Mouse (Mus musculus) large intestine, adult 2 months (tissue): ENCODE measurements around the gene Gpank1. TPM values are rescaled to one million over a fixed set of nuclear protein-coding genes. Genes with fewer than 3 reads are reported as not detected.
A peak's percentile ranks its signal among the peaks of the same experiment; 100 is the strongest.

Experiments used
- DNase-seq: peaks from one replicate; pipeline ENCODE4 v3.0.0-alpha.2; 2012; ENCODE audit warnings: low read depth, low spot score
- WGBS: fragments of 180-500 bp; shearing (Covaris S2); methylation state at CpG from one replicate; pipeline ENCODE4 v1.1.7; 2018; 5-methylcytosine and 5-hydroxymethylcytosine counted together
- polyA plus RNA-seq: library from polyadenylated mRNA; depleted of rRNA; stranded (reverse); fragments of >200 nt; gene quantifications from 2 replicates; pipeline ENCODE4 v1.2.3, GENCODE M21; 2012; rRNA removed

Gene Gpank1
- 18.4 and 19.4 TPM in 2 replicates for polyA plus RNA-seq

DNA sequence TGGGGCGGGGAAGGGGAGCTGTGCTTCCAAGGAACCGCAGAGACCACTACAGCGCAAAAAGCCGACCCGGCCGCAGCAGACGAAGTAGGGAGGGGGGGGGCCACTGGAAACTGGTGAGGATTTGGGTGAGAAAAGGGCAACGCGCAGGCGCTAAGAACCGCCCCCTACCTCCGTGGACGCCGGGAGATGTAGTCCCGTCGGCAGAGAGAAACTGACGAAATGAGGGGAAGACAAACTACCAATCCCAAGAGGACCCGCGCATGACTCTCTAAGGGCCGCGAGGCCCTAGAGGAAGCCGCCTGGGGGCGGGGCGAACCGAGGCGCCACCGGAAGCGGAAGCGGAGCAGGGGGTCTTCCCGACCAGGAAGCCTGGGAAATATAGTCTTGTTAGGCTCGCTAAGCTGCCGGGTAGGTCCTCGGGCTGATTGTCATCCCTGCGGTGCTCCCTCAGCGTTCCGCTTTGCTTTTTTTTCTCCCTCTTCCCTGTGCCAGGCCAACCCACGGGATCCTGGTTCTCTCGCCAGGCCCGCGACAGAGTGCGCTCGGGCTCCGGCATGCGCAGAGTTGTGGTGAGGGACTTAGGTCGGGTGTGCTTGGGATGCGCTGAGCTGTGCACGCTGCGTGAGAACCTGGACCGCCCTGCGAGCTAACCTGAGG lies at the start of gene Gpank1:
Gene Gpank1 (plus strand): TSS at position 313 of the 657 bp plus-strand sequence.
- under 1% methylated on average over 50 of the region's 50 CpGs for WGBS
- DNase-seq: peak; percentile 87

DNA sequence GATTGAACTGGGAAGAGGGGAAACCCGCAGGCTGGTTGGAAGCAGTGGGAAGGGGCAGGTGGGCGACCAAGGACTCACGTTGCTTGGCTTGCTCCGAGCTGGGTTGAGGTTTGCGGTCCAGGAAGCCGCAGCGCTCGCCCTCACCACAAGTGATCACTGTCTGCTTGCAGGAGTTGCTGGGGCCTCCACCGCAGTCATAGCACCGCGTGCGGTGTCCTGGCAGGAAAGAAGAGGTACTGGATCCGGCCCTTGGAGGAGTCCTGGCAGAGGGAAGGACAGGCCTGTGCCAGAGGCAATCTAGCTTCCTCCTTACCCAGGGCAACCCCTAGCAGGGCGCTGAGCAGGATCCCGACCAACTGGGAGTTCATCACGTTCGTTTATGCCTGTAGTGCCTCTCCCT lies 47.2 kb upstream of the Gpank1 start:
- DNase-seq: no peak
- WGBS: 43% methylated on average over 17 of the region's 17 CpGs

DNA sequence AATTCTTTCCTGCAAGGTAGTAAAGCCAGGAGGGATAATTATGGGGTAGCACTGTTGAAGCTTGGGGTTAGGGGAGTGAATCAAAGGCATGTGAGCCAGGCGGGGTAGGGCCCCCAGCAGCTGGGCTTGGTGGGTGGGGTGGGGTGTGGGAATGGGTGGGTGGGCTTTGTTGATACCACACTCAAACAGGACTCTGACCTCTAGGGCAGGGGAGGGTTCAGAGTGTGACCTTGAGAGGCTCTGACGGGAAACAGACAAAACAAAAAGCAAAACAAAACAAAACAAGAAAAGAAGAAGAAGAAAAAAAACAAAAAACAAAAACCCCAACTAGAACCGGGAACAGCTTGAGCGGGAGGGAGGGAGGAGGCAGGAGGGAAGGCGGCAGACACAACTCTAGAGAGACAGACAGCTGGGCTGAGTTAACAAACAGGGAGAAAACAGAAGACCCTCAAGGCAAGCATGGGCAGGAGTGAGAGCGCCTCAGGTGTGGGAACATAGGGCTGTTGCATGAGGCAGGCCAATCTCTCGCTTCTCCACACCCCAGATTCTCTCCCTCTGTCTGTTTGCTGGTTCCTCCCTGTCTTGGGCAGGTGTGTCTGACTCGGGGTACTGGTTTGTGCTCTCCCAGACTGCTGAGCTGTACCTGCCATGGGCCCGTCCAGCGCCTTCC lies 44.6 kb upstream of the Gpank1 start, which contains the start of gene Ly6g6e:
Gene Ly6g6e (plus strand): TSS at position 396 of the 670 bp plus-strand sequence.
- WGBS: 23% methylated on average over 10 of the region's 10 CpGs
- no peak for DNase-seq

DNA sequence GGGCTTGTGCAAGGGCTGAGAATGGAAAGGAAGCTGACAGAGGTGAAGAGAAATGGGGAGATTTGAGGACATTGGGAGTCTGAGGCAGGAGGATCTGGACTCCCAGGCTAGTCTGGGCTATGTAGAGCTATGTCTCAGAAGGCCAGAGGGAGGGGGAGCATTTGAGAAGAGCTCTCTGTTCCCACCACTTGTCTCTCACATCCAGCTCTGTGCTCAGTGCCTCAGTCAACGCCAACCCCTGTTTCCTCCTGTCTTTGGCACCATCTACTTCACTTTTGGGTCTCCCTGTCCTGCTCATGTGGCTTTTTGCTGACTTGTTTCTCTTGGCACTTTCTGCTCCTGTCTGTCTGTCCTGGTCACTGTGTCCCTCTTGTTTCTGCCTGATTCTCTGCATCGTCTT lies 44.0 kb upstream of the Gpank1 start:
- DNase-seq: no peak
- 9% methylated on average over 2 of the region's 2 CpGs for WGBS

DNA sequence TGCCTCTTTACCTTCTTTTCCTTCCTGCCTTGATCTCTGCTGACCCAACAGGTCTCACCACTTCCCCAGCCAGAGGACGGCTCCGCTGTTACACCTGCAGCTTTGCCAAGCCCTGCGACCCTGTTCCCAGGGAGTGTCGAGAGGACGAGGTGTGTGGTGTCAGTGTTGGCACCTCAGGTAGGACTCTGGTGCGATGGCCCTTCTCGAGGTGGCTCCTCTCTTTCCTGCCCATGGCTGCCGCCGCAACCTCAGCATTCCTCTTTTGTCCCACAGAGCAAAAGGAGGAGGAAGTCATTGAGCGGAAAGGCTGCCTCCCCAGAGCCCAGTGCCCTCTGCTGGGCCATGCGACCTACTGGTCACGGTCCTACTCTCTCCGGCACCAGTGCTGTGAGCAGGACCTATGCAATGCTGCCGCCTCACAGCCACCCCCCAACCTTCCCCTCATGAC lies 43.4 kb upstream of the Gpank1 start, which contains the start of gene Ly6g6d:
Gene Ly6g6d (minus strand): TSS at position 280 of the 448 bp plus-strand sequence.
- WGBS: 3% methylated on average over 14 of the region's 14 CpGs
- no peak for DNase-seq

DNA sequence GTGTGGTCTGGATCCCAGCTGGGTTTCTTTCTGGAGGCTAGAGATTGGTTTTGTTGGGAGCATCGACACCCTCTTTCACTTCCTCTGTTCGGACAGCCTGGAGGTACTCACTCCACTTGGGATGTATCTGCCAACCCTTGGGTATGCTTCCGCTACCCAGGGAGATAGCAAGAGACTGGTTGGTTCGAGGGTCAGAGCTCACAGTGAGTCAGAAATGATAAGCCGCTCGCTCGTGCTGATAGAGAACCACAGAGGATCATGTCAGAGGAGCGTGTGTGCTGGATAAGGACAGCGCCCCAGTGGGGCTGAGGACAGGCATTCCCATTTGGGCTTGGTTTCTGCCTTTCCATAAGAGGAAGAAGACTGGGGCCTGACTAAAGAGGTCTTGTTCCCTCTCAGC lies 41.5 kb upstream of the Gpank1 start:
- DNase-seq: no peak
- WGBS: 18% methylated on average over 9 of the region's 9 CpGs

DNA sequence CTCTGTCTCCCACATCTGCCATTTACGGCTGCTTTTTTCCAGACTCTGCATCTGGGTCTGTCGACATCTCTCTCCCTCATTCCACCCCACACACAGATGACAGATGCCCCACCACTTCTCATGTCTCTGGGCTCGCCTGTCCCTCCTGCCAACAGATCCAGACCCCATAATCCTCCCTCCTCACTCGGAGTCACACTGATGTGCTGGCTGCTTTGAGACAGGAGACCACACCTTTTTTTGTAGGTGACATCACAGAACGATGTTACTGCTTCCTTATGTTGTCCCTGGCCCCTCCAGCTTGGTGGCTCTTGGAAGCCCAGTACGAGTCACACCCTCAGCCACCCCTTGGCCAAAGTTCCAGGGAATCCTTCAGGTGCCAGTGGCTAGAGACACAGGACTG lies 41.0 kb upstream of the Gpank1 start:
- no peak for DNase-seq
- 20% methylated on average over 6 of the region's 6 CpGs for WGBS

DNA sequence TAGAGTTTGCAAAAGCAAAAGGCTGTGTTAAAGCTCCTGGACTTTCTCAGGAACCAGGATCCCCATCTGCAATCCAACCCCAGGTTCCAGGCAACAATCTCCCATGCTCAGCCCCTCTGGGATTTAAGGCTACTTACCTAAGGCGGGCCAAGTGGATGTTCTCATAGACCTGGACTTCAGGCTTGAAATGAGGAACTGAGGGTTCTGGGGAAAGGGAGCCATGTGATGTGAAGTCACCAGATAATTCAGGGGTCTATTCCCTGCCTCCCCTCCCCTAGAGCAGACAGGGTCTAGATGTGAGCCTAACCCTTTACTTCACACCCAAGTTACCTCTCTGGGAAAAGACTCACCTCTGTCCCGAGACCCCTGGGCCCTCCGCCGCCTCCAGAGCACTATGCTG lies 40.5 kb upstream of the Gpank1 start:
- DNase-seq: no peak

DNA sequence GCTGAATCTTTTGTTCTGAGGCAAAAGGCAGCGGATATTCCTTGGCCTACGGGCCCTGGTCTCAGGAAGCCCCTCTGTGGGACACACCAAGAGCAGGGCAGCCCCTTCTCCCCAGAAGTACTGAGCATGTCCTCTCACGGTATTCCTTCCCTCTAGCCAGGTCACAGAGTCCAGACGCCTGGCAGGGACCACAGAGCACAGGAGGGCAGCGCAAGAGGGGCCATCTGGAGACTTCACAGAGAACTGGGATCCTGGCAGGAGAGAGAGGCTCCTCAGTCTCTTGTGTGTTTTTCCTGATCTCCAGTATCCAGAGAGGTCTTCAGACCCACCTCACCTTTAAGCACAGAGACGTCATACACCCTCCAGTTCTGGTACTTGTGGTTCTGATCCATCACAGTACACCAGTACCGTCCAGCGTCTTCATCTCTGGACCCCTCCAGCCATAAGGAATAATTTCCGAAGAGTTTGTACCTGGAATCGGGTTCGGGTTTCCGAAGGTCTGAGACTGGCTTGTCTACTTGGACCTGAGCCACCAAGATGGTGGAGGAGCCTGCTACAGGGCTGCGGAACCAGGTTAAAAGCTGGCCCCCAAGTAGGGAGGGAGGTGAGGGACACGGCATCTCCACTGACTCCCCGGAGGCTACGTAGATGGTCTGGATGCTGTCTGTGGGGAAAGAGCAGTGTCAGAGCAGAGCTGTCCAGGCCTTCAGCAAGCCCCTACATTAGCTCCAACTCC lies 38.2 kb upstream of the Gpank1 start:
- DNase-seq: no peak
- WGBS: 92% methylated on average over 16 of the region's 16 CpGs

More for the DNA sequence above, 40.5 kb upstream of the Gpank1 start:
- WGBS: 90% methylated on average over 4 of the region's 4 CpGs

DNA sequence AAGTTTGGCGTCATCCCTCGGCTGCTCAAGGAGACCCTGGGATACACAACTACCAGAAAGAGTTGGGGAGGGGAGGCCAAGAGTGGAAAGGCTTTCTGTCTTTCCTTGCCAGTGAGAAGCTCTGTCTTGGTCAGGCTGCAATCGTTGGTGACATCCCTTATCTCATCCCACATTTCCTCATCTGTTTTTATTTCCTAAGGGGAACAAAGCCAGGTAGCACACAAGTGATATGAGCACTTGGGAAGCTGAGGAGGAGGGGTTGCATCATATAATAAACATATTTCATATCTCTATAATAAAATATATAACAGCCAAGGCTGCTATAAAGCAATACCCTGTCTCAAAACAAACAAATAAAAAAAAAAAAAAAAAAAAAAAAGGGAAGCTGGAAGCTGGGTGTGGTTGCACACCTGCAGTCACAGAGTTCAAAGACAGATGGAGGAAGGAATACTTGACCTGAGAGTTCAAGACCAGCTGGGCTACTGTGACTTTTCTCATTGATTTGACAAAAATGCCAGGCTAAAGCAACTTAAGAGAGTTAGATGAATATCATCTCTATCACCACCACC lies 37.2 kb upstream of the Gpank1 start:
- DNase-seq: no peak
- 26% methylated on average over 3 of the region's 3 CpGs for WGBS

DNA sequence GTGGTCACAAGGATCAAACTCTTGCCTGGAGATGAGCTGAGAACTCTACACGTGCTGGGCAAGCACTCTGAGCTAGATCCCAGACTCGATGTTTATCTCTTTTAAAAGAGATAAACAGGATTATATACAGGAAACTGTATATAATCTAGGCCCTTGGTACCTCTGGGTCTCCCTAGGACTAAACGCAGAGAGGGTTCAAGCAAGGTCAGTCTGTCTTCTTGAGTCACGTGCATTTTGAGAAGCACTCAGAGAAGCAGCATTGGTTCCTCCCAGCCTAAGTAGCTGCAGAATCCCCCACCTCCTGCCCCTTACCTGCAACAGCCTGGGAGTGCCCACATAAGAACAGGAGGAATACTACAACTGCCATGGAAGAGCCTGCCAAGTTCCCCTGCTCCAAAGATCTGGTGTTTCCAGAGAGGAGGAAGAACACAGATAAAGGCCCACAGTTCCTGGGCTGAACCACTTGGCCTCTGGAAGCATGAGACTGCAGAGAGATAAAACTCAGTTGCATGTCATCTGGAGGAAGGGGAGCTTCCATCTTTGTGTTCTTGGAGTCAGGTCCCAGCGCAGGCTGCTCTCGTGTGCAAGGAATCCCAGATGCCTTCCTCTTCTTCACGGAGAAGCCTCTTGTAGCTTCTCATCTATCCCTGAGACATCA lies 35.9 kb upstream of the Gpank1 start, which contains the start of gene Ly6g6f:
Gene Ly6g6f (minus strand): TSS at position 403 of the 658 bp plus-strand sequence.
- 64% methylated on average over 7 of the region's 7 CpGs for WGBS
- DNase-seq: no peak

DNA sequence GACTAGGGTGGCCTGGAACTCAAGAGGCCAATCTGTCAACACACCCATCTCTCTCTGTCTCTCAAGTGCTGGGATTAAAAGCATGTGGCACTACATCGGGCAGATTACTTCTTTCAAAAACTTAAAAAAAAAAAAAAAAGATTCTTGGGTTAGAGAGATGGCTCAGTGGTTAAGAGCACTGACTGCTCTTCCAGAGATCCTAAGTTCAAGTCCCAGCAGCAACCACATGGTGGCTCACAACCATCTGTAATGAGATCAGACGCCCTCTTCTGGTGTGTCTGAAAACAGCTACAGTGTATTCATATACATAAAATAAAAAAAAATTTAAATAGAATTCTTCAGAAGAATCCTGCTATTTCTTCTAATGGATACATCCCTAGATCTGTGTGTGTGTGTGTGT lies 33.1 kb upstream of the Gpank1 start:
- WGBS: 40% methylated on average over 2 of the region's 2 CpGs
- no peak for DNase-seq

DNA sequence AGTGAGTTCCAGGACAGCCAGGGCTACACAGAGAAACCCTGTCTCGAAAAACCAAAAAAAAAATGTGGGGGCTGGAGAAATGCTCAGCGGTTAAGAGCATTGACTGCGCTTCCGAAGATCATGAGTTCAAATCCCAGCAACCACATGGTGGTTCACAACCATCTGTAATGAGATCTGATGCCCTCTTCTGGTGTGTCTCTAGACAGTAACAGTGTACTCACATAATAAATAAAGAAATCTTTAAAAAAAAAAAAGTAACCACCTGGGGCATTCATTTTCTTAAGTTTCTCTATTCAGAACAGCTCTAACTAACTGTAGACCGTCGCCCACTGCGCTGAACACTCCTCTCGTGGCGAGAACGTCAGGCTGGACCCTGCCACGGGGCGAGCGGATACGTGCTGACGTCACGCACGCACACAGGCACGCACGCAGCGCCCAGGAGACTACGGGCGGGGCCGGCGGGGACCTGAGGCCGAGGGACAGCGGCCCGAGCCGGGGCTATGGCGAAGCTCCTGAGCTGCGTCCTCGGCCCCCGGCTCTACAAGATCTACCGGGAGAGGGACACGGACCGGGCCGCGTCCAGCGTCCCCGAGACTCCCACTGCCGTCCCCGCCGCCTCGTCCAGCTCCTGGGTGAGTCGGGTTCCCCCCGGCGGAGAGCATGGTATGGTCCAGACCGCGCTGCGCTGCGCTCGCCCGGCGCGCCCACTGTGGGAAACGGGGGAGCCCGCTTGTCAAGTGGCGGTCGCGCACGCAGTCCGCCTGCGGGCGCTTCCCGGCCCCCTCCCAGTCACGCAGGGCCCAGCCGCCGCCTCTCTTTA lies 32.2 kb upstream of the Gpank1 start, which contains the start of gene Abhd16a:
Gene Abhd16a (plus strand): TSS at position 439 of the 820 bp plus-strand sequence.
- WGBS: 3% methylated on average over 67 of the region's 67 CpGs
- DNase-seq: no peak

DNA sequence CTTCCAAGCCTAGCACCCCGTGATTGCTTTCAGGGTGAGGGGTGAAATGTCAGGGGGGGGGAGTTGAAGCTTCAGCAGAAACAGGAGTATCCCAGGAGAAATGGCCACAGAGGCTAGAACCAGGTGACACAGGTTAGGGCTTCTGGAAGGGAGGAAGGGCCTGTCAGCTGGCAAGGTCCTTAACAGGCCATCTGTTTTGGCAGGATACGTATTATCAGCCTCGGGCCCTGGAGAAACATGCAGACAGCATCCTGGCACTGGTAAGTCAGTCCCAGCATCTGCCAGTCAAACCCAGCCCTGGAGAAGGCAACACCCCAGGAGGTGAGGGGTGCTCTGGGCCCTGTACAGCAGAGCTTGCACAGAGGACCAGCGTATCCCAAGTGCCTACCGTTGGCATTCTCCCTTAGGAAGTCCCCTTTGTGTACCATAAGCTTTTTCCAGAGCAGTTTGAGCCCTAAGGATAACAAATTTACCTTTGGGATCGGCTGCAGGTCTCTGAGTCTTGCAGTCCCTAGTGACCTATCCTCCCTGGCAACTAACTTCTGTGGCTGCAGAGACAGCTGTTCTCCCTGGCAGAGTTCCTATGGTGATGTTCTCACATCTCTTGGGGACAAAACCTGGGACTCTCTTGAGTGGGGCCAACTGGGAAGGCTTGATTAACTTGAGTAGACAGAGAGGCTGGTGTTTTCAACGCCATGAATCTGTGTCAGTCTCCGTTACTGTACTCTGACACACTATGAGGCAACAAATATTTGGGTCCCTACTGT lies 30.9 kb upstream of the Gpank1 start:
- WGBS: 52% methylated on average over 8 of the region's 8 CpGs
- DNase-seq: no peak

DNA sequence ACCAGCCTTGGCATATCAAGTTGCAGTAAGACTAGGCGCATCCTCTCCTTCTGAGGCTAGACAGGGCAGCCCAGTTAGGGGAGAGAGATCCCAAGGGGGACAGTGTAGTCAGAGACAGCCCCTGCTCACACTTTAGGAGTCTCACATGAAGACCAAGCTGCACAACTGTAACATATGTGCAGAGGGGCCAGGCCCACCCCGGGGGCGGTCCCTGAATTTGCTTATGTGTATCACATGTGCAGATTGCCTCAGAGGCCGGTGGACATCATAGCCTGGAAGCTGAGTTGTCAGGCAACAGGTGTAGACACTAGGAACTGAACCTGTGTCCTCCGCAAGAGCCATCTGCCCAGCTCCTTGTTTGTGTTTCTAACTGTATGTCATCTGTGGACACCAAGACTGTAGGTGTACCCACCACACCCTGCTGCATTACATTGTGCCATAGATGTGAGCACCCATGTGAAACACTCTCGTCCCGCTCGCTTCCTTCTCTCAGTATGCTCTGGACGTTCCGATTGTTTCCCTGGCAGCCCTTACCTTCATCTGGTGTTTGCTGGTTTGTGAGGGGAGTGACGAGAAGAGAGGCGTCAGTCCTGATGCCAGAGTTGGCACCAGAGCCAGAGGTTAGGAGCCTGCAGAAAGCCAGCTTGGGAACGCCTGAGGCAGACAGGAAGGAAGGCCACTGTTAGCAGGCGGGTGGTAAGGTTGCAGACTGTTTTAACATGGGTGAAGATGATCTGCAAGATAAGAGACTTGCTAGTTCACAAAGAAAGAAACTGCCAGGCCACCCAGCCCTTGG lies 28.7 kb upstream of the Gpank1 start:
- WGBS: 91% methylated on average over 14 of the region's 14 CpGs
- DNase-seq: no peak

DNA sequence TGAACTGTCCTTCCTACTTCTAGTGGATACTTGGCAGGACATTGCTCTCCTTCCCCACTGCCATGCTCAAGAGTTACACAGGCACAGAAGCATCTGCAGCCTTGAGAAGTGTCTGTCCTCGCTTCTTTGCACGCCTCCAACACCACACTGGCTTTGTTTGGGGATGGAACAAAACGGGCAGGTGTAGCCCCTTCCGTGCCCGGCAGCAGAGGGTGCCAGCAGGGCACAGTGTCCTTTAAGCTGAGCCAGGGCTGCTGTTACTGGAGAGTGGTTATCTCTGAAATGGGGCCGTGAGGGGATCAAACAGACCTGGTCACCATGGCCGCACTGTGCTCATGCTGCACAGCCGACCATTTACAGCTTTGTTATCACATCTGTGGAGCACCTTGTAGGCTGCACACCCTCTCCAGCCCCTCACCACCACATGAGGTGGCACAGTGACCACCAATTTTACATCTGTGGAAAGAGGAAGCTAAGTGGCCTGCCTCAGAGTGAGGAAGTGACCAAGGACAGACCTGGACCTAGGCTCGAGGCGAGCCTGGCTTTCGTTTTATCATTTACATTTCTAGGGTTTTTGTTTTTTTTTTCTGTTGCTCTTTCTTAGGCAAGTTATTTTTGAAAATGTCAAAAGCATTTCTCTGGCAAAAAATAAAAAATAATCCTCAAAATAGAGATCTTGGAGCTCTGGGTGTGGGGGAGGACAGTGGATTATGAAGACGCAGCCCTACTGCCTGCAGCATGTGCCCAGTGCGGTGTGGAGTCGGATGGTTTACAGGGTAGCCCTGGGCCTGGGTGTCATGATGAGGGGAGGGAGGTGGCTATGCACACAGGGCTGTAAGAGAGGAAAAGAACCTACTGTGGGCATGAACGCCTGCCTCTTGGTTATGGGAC lies 26.5 kb upstream of the Gpank1 start:
- WGBS: 87% methylated on average over 15 of the region's 15 CpGs

More for the DNA sequence above, 26.5 kb upstream of the Gpank1 start:
- no peak for DNase-seq
